Mouse (Mus musculus): ENCODE measurements around the gene Gm9837. TPM values are rescaled to one million over a fixed set of nuclear protein-coding genes. Genes with fewer than 3 reads are reported as not detected.
A peak's percentile ranks its signal among the peaks of the same experiment; 100 is the strongest.

Gene Gm9837
- not detected in 2 replicates for total RNA-seq (2021)
- long read RNA-seq: 0 reads

GRCm38 (mm10) chr11:53469968-53470695, at the start of gene Gm9837:
TSS of gene Gm9837 (minus strand) at chr11:53470479.
- peak; percentile 91 for DNase-seq

GRCm38 (mm10) chr11:53519207-53520121, 49.2 kb upstream of the Gm9837 start, which contains the start of gene Sept8:
TSS of gene Sept8 (plus strand) at chr11:53519257.
- peak; percentile 71 for DNase-seq

GRCm38 (mm10) chr11:53518759-53519158, 48.5 kb upstream of the Gm9837 start:
- DNase-seq: no peak

- no peak for DNase-seq
Measured at GRCm38 (mm10) chr11:53516775-53517627, 46.7 kb upstream of the Gm9837 start.

GRCm38 (mm10) chr11:53510351-53510750, 40.1 kb upstream of the Gm9837 start:
- DNase-seq: no peak

DNA sequence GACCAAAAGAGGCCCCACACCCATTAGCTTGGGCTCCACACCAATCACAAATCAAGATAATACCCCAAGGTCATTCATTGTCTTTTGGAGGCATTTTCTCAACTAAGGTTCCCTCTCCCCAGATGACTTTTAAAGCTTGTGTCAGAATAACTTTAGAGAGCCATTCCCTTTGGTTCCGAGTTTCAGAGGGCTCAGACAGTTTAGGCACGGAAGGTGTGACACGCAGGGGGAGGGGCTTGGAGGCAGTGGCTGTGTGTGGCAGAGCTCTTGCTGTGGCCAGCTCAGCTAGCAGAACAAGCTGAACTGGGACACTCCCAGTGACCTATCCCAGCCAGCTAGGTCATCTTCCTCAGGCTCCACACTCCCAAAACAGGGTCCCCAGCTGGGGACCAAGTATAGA, 38.3 kb upstream of the Gm9837 start:
- no peak for DNase-seq

DNA sequence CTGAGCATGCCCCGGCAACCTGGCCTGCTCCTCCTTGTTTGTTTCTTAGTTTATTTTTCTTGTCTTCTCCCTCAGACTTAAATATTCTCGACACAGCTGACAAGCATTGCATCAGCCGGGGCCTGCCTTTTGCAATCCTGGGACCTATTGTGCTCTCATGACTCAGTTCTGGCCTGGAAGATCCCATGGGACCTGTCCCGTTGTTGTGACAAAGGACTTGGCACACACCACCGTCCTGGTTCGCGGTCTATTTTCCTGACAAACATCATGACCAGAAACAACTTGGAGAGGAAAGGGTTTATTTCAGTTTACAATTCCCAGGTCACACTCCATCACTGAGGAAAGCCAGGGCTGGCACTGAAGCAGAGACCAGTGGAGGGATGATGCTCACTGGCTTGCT, 37.9 kb upstream of the Gm9837 start:
- peak; percentile 73 for DNase-seq

- no peak for DNase-seq
Measured at GRCm38 (mm10) chr11:53507098-53507805, 37.0 kb upstream of the Gm9837 start.

DNA sequence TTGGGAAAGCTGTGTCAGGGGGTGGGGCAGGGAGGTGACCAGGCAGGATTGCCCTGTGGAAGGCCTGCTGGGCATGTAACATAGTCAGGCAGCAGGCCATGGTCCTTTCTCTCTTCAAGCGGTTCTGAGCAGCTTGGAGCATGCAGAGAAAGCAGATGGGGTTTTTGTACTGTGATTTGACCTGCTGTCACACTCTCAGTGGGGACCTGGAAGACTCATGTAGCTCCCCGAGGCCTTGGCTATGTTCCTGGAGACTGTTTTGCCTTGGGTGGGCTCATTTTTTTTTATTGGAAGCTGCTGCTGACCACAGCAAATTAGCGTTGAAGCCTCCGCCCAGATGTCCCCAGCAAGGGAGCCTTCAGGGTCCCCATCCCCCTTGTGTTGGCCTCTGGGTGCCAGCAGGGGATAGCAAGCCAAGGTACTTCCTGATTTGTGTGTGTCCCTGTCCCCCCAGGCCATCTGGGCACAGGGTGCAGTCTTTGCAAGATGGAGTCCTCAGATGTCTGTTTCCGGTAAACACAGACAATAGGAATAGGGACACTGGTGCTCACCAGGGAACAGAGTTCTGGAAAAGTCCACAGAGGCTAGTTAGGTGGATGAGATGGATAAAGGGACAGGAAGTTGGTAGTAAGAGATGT, 34.9 kb upstream of the Gm9837 start:
- DNase-seq: no peak

DNA sequence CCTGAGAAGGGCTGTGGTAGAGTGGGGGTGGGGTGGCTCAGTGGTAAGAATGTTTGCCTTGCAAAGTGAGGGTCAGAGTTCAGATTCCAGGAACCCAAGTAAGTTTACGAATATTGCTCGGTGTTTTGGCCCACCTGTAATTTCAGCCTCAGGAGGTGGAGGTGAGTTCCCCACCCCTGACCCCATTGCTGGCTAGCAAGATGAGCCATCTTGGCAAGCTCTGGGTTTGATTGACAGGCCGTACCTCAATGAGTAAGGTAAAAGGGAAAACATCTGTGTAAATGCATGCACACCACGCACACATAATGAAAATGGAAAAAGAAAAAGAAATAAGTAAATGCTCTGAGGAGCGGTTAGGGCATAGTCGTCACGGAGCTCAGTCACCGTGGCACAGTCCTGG, 34.1 kb upstream of the Gm9837 start:
- DNase-seq: no peak

DNA sequence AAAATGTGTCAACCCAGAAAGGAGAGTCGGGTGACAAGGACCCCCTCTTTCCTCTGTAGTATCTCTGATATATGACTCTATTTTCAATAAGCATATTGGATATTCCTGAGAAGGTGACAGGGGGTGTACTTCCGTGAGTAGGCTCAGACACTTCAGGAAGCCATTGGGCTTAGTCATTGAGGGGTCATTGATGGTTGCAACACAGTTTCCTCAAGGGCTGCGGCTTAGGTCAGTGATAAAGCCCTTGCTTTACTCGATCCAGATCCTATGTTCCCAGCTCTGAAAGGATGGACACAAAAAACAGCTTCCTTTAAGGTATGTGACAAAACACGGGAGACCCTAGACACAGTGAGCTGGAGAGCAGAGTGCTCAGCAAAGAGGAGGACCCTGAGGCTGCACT, 33.5 kb upstream of the Gm9837 start:
- no peak for DNase-seq

GRCm38 (mm10) chr11:53502039-53502765, 31.9 kb upstream of the Gm9837 start:
- no peak for DNase-seq

- no peak for DNase-seq
Measured at GRCm38 (mm10) chr11:53500569-53500968, 30.3 kb upstream of the Gm9837 start.

- no peak for DNase-seq
Measured at GRCm38 (mm10) chr11:53496946-53497345, 26.7 kb upstream of the Gm9837 start.

- no peak for DNase-seq
Measured at GRCm38 (mm10) chr11:53495417-53495816, 25.1 kb upstream of the Gm9837 start.

DNA sequence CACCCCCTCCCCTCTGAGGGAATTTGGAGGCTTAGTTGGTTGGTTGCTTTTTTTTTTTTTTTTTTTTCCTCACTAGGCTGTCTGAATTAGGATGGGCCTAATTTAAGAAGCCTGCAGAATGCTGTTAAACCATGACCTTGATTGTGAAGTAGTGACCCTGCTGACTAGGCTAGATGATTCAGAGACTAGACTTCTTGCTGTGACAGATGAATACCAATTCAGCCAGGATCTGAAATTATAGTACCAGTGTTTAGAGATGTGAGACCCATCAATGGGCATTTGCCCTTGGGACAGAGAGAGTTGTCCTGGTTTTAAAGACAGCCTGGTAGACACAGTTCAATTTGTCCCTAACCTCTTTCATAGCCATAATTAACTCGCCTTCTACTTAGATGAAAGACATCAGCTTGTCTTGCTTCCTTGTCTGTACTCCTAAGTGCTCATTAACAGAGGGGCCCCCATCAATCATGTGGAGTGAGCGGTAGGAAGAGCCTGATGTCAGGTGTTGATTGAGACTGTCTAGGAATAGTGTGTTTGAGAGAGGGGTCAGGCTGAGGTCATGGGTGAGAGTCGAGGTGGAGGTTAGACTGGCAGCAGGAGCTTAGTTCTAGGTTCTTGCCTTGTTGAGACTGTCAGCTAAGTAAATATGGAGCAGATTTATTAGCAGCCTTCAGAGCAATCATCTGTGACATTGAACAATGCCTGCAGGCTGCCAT, 23.1 kb upstream of the Gm9837 start:
- DNase-seq: no peak

- no peak for DNase-seq
Measured at GRCm38 (mm10) chr11:53491954-53492401, 21.7 kb upstream of the Gm9837 start.

- DNase-seq: no peak
Measured at GRCm38 (mm10) chr11:53489421-53489820, 19.1 kb upstream of the Gm9837 start.

GRCm38 (mm10) chr11:53489007-53489406, 18.7 kb upstream of the Gm9837 start:
- DNase-seq: no peak

All from adrenal gland, postnatal 25 days (tissue).